Mouse (Mus musculus) gastrocnemius, adult 8-10 months (tissue): ENCODE data around the gene Helb. TPM values are rescaled to one million over a fixed set of nuclear protein-coding genes. Genes with fewer than 3 reads are reported as not detected.
"Not testable (repeated sequence)": the region's sequence is repeated elsewhere in the genome, so short reads cannot be mapped to it uniquely, and the experiment has no call there.

Source experiments
- DNase-seq, 2 experiments: peaks; one replicate each; pipeline ENCODE4 v3.0.0; 2022; ENCODE audit warnings: low spot score in 2 of 2
- total RNA-seq, 4 experiments: library from RNA; stranded (reverse); gene quantifications; 2 replicates each; pipeline ENCODE4 v1.2.4; 2022

The Helb gene
- total RNA-seq, result 1 to 10 TPM; 4.7 to 5.1 (median 5.0) TPM

DNA sequence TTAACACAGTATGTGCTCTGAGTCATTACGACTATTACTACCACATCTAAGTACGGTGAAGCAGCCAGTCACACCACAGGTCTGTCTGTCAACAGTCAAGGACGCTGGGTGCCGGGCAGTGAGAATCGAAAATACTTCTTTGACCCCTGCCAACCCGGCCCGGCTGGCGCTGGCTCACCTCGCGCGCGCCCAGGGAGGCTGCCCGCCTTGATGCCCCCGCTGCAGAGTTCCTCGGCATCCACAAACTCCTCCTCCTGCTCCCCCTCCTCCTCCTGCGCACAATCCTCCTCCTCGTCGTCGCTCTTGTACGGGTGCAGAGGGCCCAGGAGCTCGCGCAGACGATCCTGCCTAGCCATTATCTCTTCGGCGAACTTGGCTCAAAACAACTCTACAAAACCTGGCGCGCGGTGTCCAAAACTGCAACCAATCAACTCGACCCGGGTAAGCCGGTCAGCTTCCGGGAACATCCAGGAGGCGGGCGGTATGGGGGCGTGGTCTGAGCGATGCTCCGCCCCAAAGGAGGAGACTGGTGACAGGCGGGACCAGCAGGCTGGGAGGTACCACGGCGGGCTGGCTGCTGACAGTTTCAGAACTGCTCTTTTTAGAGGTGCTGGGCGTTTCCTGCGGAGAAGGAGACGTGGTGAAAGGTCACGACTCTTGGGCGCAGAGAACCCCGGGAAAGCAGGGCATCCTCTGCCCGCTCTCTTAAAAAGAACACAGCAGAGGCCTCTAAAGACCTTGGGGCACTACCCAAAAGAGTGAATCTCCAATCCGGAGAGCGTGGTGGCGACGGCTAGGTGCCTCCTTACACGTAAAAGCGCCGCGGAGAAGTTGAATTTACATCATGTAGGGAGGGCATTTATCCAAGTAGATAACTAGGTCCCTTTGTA, at the start of gene Helb:
TSS of gene Helb (minus strand) at position 481 of the 890 bp plus-strand sequence.
- peak; percentile 96 to 97 for DNase-seq

DNA sequence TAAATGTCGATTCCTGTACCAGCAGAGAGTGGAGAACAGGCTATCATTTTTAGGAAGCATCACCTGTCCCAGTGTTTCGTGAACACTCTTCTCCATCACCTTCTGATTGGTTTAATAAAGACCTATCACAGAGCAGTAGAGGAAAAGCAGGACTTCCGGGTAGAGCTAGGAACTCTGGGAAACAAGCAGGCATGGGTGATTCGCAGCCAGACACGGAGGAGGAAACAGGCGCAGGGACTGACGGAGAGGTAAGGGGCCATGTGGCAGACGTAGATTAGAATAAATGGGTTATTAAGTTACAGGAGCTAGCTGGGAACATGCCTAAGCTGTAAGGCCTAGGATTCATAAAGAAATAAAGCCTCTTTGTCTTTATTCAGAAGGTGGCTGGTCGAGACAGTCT, 47.7 kb upstream of the Helb start:
- no peak for DNase-seq

DNA sequence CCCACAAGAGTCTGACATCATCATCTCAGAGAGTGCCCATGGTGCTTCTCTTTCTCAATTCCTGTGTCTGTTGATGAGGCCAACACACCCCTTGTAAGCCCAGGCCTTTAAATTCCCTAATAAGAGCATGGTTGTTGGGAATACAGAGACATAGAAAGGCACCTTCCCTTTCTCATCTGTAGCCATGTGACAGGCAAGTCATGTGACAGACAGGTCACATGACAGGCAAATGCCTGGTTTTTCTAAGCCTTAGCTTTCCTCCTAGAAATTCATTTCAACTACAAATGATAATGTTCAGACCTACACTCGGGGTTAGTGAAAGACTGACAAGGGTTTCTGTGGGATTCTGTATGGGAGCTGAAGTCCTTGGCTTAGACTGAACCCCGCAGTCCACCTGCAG, 41.1 kb upstream of the Helb start:
- no peak for DNase-seq

DNA sequence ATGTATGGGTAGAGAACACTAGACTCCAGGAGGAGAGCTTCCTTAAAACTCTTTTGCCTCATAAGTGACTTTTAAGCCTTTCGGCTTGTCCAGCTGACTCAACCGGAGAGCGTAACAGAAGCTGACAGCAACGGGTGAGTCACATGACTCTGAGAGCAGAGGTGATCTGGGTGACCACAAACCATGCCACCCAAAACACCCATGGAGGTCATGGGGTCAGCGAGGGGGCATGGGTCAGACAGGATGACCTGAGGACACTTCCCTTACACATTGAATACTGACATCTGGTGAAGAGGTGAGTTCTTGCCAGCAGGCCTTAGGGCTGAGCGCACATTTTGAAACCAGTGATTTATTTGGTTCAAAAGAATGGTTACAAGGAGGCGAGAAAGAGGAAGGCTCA, 38.9 kb upstream of the Helb start:
- no peak for DNase-seq

DNA sequence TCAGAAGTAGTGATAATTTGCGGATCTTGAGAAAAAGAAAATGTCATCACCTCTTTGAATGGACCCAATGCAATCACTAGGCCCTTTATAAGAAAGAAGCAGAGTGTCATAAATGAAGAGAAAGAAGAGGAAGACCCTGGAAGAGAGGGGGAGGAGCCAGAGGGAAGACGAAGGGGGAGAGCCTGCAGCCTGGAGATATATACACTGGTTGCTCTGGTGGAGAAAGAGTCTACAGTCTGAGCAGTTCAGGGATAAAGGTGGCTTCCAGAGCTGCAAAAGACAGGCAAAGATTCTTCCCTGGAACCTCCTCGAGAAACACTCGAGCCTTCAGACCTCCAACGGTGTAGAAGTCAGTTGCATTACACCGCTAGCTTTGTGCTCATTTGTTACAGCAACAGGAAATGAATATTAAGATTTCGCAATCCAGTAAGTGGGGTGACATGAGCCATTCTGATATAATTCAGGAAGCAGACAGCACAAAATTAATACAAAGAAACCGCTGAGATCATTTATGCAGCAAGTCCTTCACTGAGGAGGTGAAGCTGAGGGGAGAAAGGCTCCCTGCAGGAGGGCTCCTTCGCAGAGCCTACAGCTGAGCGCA, 28.2 kb upstream of the Helb start:
- DNase-seq, result no peak

DNA sequence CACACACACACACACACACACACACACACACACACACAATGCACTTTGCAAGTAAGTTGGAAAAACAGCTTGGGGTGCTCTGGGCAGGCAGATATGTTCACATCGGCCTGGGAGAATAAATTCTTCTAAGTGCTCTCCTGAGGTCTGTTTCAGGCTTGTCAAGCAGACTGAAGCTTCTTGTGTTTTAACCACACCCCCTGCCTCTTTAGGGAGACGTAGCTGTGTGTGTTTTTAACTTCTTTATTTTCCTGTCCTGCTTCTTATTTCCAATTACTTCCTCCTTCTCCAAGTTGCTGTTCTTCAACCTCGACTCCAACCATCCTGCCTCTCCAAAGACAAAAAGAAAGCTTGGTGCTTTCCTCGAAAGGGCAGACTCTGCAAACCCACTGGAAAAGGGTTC, 27.4 kb upstream of the Helb start:
- no peak for DNase-seq

DNA sequence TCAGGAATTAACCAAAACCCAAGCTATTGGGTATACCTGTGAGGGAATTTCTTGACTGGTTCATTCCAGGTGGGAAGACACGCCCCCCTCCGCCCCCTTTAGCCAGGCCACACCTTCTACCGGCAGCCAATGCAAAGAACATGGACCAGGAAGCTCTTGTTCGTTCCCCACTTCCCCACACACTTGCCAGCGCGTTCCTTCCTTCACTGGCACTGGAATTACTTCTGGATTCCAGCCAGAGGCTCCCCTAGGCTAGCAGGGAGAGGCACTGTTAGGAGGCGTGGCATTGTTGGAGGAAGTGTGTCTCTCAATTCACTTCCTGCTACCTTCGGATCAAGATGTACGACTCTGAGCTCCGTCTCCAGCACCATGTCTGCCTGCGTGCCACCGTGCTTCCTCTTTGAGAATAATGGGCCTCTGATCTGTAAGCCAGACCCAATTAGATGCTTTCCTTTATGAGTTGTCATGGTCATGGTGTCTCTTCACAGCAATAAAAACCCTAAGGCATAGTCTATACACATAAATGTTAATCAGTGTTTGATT, 23.3 kb upstream of the Helb start:
- DNase-seq, result no peak

DNA sequence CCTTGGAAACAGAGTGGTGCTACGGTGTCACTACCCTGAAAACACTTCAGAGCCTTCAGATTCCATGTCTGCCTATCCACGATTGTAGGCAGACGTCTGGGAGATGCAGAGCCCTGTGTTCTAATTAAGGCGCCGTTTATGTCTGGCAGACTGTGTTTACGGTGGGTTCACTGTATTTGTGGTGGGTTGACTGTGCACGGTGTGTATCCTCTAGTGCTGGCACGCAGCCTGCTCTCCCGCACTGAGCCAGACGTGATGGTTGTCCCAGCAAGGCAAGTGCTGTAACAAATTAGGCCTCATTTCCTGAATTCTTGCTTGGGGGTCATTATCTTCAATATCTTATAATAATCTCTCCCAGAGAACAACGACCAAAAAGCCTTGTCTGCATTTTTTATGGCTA, 20.9 kb upstream of the Helb start:
- no peak for DNase-seq

DNA sequence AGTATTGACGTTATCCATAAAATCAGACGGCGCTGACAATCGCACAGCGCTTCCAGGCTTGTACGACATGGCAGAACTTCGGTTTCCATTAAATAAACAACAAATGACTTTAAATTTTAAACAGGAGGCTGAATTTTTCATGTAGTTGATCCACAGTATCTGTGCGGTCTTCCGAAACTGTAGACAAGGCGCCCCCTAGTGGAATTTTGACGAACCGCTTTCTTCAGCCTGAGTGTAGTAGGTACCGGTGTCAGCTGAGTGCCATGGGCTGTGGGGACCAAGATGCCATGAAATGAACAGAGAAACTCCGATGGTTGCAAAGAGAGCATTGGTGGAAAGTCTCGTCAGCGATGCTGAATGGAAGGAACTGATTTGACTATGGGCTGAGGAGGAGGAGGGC, 17.8 kb upstream of the Helb start:
- no peak for DNase-seq

DNA sequence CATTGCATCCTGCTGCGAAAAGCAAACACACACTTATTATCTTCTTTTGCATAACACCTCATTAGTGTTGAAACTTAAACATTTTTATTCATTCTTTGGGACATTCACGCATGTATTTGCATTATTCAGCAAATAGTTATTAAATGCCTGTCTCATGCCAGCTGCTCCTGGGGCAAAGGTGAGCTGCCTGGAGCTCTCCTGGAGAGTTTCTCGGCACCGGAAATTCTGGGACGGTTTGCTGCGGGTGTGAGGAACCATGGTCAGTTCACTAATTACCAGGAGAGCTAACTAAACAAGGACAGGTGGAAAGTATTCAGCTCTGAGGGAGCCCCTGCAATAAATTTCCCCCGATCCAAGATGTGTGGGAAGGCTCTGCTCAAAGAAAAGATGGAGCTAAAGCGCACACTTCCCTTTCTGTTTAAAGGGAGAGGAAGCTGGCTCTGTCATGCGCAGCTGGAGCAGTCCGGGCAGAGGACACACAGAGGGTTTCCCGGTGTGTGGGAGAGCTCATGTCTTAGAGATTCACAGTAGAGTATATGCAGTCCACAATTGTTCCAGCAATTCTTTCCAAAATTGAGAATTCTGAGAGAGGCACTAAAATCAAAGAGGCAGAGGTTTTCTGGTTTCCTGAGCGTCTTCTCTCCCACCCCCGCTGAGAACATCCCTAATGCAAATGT, 16.0 kb upstream of the Helb start:
- DNase-seq, result no peak

DNA sequence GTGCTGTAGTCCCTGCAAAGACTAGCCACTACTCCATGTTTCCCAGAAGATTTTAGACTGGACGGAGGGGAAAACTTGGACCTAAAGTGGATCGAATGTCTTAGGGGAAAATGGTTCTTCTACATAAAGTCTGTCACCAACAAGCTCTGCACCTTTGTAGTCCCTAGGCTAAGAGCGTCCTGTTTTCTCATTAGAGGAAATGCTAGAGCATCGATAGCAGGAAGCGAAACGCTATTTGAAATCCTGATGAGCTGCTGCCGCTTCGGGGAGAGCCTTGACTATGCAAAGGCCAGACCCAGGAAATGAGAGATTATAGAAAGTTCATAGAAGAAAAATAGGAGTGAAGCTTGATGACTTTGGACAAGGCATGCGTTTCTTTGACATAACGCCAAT, 12.7 kb upstream of the Helb start:
- no peak for DNase-seq

DNA sequence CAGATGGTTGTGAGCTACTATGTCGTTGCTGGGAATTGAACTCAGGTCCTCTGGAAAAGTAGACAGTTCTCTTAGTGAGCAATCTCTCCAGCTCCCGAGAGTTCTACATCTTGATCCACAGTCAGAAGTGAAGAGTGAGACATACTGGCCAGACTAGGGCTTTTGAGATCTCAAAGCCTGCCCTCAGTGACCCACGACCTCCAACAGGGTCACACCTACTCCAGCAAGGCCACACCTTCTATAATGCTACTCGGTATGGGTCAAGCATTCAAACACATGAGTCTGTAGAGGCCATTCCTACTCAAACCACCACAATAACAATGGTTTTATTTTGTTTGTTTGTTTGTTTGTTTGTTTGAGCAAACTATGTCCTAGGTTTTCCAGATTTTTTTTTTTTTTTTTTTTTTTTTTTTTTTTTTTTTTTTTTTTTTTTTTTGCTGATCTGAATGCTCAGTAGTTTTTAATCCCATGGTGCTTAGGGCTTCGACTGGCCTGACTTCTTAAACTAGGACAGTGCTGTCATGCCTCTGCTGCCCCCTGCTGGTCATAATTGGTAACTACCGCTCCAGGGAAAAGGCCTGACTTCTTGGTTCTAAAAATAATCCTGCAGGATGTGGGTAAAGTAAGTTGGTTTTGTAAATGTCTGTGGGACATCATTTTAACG, 12.1 kb upstream of the Helb start:
- peak; percentile 76 to 78 for DNase-seq

DNA sequence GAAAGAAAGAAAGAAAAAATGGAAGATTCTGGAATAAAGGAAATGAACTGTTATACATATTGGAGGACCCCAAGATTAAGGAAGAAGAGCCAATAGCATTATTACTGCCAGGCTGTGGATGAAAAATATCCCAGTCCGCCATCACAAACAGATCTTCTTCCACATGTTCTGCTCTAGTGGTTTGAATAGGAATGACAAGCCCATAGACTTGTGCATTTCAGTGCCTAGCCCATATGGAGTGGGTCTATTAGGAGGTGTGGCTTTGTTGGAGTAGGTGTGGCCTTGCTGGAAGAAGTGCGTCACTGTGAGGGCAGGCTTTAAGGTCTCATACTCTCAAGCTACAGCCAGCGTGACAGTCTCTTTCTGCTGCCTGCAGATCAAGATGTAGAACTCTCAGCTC, 10.9 kb upstream of the Helb start:
- no peak for DNase-seq

DNA sequence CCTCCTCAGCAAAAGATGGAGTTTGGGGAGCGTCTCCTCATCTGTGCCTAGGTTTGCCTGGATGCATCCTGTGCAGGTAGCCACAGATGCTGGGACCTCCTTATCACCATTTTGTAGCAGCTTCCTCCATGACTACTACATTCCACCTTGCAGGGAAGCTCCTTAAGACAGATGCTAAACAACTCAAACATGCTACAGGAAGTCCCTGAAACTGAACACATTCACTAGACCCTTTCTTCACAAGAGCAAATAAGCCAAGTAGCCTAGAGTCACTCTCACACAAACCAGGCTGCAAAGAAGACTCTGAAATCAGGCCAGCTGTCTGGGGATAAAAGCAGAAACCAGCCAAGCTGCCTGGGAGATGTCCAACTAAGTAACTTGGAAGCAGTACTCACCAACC, 2.5 kb upstream of the Helb start:
- DNase-seq, result no peak

DNA sequence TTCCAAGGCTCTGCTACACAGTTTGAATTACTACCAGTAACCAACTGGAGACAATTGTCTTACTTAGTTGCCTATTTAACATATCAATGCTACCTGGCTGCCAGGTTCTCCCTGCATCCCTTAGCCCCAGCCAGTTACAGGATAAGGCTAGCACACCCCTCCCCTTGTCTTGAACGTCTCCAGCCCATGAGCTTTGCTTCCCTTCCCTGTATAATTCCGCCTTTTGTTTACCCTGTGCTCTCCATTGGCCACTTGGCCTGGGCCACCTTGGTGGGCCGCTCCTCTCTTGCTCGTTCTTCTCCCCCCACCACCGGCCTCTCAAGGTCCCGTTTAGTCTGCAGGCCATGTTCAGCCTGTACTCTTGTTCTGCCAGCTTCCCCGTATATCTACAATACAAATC, 1.7 kb upstream of the Helb start:
- DNase-seq, result no peak

DNA sequence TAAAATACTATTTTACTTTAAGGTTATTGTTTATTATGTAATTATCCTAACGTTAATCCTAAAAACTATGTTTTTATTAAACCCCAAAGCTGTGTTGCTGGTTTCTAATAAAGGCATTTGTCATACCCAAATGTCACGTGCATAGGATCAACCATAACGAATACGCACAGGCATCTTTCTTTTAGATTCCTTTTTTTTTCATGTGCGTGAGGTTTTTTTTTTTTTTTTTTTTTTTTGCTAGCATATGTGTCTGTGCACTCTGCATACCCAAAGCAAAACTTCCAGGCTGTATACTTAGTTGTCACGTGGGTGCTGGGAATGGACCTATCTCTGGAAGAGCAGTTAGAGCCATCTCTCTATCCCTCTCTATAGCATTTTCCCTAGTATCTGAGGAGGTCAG, 1.2 kb upstream of the Helb start:
- no peak for DNase-seq

DNA sequence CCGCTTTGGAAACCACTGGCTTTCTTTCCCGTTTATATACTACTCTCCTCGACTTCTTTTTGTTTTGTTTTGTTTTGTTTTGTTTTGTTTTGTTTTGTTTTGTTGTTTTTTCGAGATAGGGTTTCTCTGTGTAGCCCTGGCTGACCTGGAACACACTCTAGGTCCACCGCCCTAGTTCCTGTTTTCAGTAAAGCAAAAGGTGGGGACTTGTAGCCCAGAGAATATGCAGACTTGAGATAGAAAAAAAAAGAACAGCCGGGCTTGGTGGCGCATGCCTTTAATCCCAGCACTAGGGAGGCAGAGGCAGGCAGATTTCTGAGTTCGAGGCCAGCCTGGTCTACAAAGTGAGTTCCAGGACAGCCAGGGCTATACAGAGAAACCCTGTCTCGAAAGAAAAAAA, 695 bp upstream of the Helb start:
- not testable (repeated sequence) for DNase-seq

DNA sequence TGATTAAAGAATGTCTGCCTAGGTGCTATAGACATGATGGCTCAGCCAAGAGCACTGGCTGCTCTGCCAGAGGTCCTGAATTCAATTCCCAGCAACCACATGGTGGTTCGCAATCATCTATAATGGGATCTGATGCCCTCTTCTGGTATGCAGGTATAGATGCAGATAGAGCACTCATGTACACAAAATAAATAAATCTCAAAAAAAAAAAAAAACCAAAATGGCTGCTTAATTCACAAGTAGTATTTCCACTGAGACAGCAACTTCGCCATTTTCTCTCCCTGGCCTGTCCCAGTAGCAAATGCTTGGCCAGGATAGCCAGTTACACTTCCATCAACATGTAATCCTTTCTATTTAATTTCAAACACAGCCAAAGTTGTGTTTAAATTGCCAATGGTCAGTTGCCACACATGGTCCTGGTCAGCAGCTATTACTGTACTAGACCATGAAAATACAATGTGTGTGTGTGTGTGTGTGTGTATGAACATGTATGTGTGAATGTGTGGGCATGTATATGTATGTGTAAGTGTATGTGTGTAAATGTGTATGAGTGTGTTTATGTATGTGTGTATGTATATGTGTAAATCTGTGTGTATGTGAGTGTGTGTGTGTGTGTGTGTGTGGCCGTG, 982 bp downstream of the Helb start:
- no peak for DNase-seq

DNA sequence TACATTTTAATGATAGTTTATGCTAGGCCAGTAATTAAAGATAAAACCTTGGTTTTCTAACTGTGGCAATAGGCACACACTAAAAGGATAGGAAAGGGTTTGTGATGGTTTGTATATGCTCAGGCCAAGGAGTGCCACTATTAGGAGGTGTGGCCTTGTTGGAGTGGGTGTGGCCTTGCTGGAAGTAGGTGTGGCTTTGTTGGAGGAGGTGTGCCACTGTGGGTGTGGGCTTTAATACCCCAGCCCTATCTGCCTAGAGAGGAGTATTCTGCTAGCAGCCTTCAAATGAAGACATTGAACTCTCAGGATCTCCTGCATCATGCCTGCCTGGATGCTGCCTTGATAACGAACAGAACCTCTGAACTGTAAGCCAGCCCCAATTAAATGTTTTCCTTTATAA, 12.0 kb downstream of the Helb start:
- DNase-seq, result no peak

DNA sequence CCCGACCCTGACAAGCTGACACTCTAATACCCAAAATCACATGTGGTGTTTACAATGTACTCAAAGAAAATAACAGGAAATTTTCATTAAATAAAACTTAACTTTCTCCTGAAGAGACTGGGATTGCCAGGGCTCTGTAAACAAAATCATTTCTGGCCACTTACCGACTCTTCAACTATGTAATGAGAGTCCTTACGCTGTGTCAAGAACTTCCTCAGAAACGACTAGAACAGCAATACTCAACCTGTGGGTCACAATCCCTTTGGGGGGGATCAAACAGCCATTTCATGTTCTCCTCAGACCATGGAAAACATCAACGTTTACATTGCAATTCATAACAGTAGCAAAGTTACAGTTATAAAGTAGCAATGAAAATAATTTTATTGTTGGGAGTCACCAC, 15.2 kb downstream of the Helb start:
- DNase-seq, result no peak

DNA sequence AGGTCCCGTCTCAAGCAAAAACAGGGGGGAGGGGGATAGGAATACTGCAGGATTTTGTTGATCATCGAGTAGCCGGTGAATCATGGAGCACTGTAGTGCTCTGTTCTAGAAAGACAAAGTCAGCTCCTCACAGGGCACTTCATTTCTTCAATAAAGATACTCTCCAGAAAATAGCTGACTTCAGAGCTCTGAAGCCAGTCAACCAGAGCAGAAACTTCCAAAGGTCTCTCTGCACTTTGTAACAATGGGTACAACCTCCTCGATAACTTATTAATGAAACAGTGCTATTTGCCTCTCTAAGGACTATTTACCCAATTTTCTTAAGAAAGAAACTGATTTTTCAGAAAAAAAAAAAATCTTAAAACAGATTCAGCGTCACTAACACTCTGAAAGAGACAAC, 17.1 kb downstream of the Helb start:
- DNase-seq, result no peak
